ENCODE assay signal across 12 mouse cellular contexts in the genomic region with DNA sequence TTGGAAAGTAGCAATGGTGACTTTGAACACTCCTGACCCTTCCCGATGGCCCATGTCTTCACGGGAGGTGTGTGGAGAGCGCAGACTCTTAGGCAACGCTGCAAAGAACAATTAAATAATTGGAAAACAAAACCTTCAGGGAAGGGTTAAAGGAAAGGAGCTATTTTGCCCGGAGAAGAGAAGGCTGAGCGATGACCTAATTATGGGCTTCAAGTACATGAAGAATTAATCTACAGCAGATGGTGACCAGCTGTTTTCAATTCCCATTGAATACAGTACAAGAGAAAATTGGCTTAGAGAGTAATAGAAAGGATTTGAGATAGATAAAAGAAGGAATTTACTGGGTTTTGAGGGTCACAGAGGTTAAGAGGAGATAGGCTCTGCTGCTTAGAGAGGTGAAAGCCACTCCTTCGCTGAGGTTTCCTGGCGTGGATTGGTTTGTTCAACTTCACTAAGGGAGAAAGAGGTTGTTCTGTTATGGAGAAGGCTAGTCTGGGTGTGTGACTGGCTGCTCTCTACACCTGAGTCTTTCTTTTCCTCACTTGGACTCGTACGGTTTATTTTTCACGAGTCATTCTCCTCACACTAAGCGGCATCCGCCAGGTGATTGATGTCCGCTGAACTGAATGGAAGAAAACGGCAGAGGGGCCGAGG.
DNase-seq lines count a peak whose midpoint lies in the region; ATAC-seq and TF ChIP-seq lines count a peak whose summit lies in the region.
"Had no signal": no experiment of that assay in that cellular context is flagged by ENCODE, and none has a peak within 500 bp of the region (broad histone marks: within the 10 kb centered on the region; RNA-seq: fewer than 3 reads in every experiment).

No protein-coding gene starts in this region.

- no peak for TF ChIP-seq CTCF in heart, adult 2 months (IDR thresholded peaks at IDR 0.05)

- no peaks in the 10 kb centered on the region; the same call in 1 of the 2 replicates for H3K4me1 ChIP-seq in heart, adult 2 months (ENCODE audit: control insufficient read depth, insufficient read depth, low read length)
- no peaks in the 10 kb centered on the region for H3K4me1 ChIP-seq in neural tube, embryonic 15.5 days
- H3K4me1 ChIP-seq in limb, embryonic 13.5 days, result peaks cover 10% of the 10 kb centered on the region; the same call in 1 of the 2 replicates

- WGBS in heart, adult 2 months, result 62% methylated on average over 16 of the region's 16 CpGs
- WGBS in neural tube, embryonic 15.5 days, result 58% methylated on average over 16 of the region's 16 CpGs
- 19% methylated on average over 16 of the region's 16 CpGs for WGBS in limb, embryonic 13.5 days

- ATAC-seq in neural tube, embryonic 15.5 days (ENCODE audit: low FRiP score), result no peak
- ATAC-seq in limb, embryonic 13.5 days (ENCODE audit: low FRiP score, low read depth), result peak; percentile 51; the same call in 1 of the 2 replicates
- ATAC-seq in granulocyte monocyte progenitor cell, adult 5-6 weeks (replicated peaks; ENCODE audit: poor library complexity, severe bottlenecking), result no peak

- no peaks in the 10 kb centered on the region for H3K27me3 ChIP-seq in heart, adult 2 months (ENCODE audit: control insufficient read depth, insufficient read depth, low read length)
- no peaks in the 10 kb centered on the region for H3K27me3 ChIP-seq in neural tube, embryonic 15.5 days (replicated peaks)
- H3K27me3 ChIP-seq in limb, embryonic 13.5 days, result no peaks in the 10 kb centered on the region
- H3K27me3 ChIP-seq: heart, embryonic 13.5 days had no signal

- no peak overlapping the region for H3K4me2 ChIP-seq in neural tube, embryonic 15.5 days
- peak overlapping the region; percentile 35 for H3K4me2 ChIP-seq in limb, embryonic 13.5 days (replicated peaks)
- H3K4me2 ChIP-seq: heart, embryonic 13.5 days had no signal

- no peak overlapping the region for H3K9ac ChIP-seq in heart, adult 2 months (ENCODE audit: low read depth, low read length)
- no peak overlapping the region for H3K9ac ChIP-seq in neural tube, embryonic 15.5 days (replicated peaks)
- no peak overlapping the region for H3K9ac ChIP-seq in limb, embryonic 13.5 days
- H3K9ac ChIP-seq: heart, embryonic 13.5 days had no signal

- TF ChIP-seq POLR2A in heart, adult 2 months (IDR thresholded peaks at IDR 0.05; ENCODE audit: insufficient read depth, low read depth, low read length), result no peak

- TF ChIP-seq EP300 in heart, adult 2 months (IDR thresholded peaks at IDR 0.05; ENCODE audit: insufficient read depth, low read depth, low read length), result no peak

- H3K36me3 ChIP-seq in heart, adult 2 months (ENCODE audit: control insufficient read depth, insufficient read depth, low read length), result no peaks in the 10 kb centered on the region
- no peaks in the 10 kb centered on the region for H3K36me3 ChIP-seq in neural tube, embryonic 15.5 days
- H3K36me3 ChIP-seq in limb, embryonic 13.5 days, result no peaks in the 10 kb centered on the region
- H3K36me3 ChIP-seq: heart, embryonic 13.5 days had no signal

- peak; percentile 37 to 38 for DNase-seq in heart, postnatal 10 days
- no peak for DNase-seq in heart, adult 2 months
- DNase-seq in neural tube, embryonic 10.5 days (ENCODE audit: extremely low spot score, low spot score), result peak; percentile 16
- no peak for DNase-seq in right cerebral cortex, adult 2 months (ENCODE audit: low spot score in 2 of 2)
- DNase-seq in cerebellum, adult 11 months, result no peak
- DNase-seq: adrenal gland, postnatal 36 days; layer of hippocampus, postnatal 36 days; lung, postnatal 4 days had no signal

- no peak overlapping the region for H3K4me3 ChIP-seq in heart, adult 2 months
- no peak overlapping the region for H3K4me3 ChIP-seq in neural tube, embryonic 15.5 days (replicated peaks)
- H3K4me3 ChIP-seq in limb, embryonic 13.5 days, result no peak overlapping the region
- H3K4me3 ChIP-seq: heart, embryonic 13.5 days had no signal

- no peak overlapping the region for H3K27ac ChIP-seq in heart, adult 2 months
- no peak overlapping the region for H3K27ac ChIP-seq in neural tube, embryonic 15.5 days (replicated peaks)
- no peak overlapping the region for H3K27ac ChIP-seq in limb, embryonic 13.5 days
- H3K27ac ChIP-seq: heart, embryonic 13.5 days had no signal

- H3K79me2 ChIP-seq in heart, adult 2 months (replicated peaks; ENCODE audit: control insufficient read depth, insufficient read depth, low read length), result no peaks in the 10 kb centered on the region

- intact Hi-C loops in heart, postnatal 10 days (cut with DNase I), result no loop called here
- intact Hi-C loops in heart, adult 2 months (cut with DNase I), result no loop called here

- H3K9me3 ChIP-seq in neural tube, embryonic 15.5 days (replicated peaks), result no peaks in the 10 kb centered on the region
- H3K9me3 ChIP-seq in limb, embryonic 13.5 days, result no peaks in the 10 kb centered on the region
- H3K9me3 ChIP-seq: heart, embryonic 13.5 days had no signal

Comparison
In these comparisons a context has a peak if more than half of its experiments do, and no peak if none do; other contexts are left out.
1. DNase-seq: peak in heart, postnatal 10 days (2 of 2) and neural tube, embryonic 10.5 days (single experiment); none in heart, adult 2 months (0 of 2), right cerebral cortex, adult 2 months (0 of 2) and cerebellum, adult 11 months (single experiment).